Mouse (Mus musculus): ENCODE data around the gene Cox14.

GRCm38 (mm10) chr15:99715361-99715865 is 10.0 kb upstream of the Cox14 start:
- TF ChIP-seq CTCF (IDR thresholded peaks at IDR 0.05; ENCODE audit: low read depth) (no peak), EP300 (optimal IDR thresholded peaks at IDR 0.05) (no peak)

Measured in stomach, postnatal 0 days (tissue).